Mouse (Mus musculus) hindbrain, embryonic 12.5 days (tissue): ENCODE data around the gene Trnt1. TPM values are rescaled to one million over a fixed set of nuclear protein-coding genes. Genes with fewer than 3 reads are reported as not detected.
A peak's percentile ranks its signal among the peaks of the same experiment; 100 is the strongest.

Experiments
- ATAC-seq: fragments of 200-750 bp; cut with Nextera tagmentation; 2 replicates; pipeline ENCODE4 v1.8.0; 2017; ENCODE audit warnings: moderate TSS enrichment; ENCODE audit not compliant: low FRiP score
- H3K27ac ChIP-seq: fragments of 300-500 bp; sonication (generic); 2 replicates; pipeline ENCODE4 v1.5.1; 2016; ENCODE audit warnings: mild to moderate bottlenecking
- H3K27me3 ChIP-seq: fragments of 300-500 bp; sonication (generic); 2 replicates; pipeline ENCODE4 v1.6.1; 2016; ENCODE audit warnings: mild to moderate bottlenecking
- H3K36me3 ChIP-seq: fragments of 300-500 bp; sonication (generic); 2 replicates; pipeline ENCODE4 v1.6.1; 2016; ENCODE audit warnings: mild to moderate bottlenecking
- H3K4me1 ChIP-seq: fragments of 300-500 bp; sonication (generic); 2 replicates; pipeline ENCODE4 v1.6.1; 2016
- H3K4me2 ChIP-seq: fragments of 300-500 bp; sonication (generic); replicated peaks from 2 replicates; pipeline ENCODE4 v1.6.1; 2016; ENCODE audit warnings: mild to moderate bottlenecking
- H3K4me3 ChIP-seq: fragments of 300-500 bp; sonication (generic); 2 replicates; pipeline ENCODE4 v1.5.1; 2016; ENCODE audit warnings: mild to moderate bottlenecking
- H3K9ac ChIP-seq: fragments of 300-500 bp; sonication (generic); 2 replicates; pipeline ENCODE4 v1.6.1; 2016; ENCODE audit warnings: mild to moderate bottlenecking, moderate library complexity
- H3K9me3 ChIP-seq: fragments of 300-500 bp; sonication (generic); replicated peaks from 2 replicates; pipeline ENCODE4 v1.6.1; 2016; ENCODE audit warnings: mild to moderate bottlenecking
- WGBS: fragments of 180-500 bp; shearing (Covaris S2); methylation state at CpG from one replicate; pipeline ENCODE4 v1.1.7; 2016; 5-methylcytosine and 5-hydroxymethylcytosine counted together
- polyA plus RNA-seq: library from polyadenylated mRNA; unstranded; fragments of >200 nt; fragmentation: Nextera tagmentation; extraction: Ambion mirVana; gene quantifications from 2 replicates; pipeline ENCODE4 v1.2.1, GENCODE M21; 2016

Trnt1 gene
- polyA plus RNA-seq, 1 experiment from 2014 or later: 63.8 TPM

- no peaks in the 10 kb centered on the region for H3K9me3 ChIP-seq
- H3K27me3 ChIP-seq: no peaks in the 10 kb centered on the region
- H3K4me2 ChIP-seq: no peak overlapping the region
- no peak overlapping the region for H3K27ac ChIP-seq
- no peak overlapping the region for H3K9ac ChIP-seq
- WGBS: 91% methylated on average over 10 of the region's 10 CpGs
- ATAC-seq: no peak
- peaks cover 46% of the 10 kb centered on the region for H3K36me3 ChIP-seq
- peaks cover 4% of the 10 kb centered on the region for H3K4me1 ChIP-seq
- H3K4me3 ChIP-seq: no peak overlapping the region
Observed at GRCm38 (mm10) chr6:106793621-106794020, 24.7 kb downstream of the Trnt1 start.

GRCm38 (mm10) chr6:106794094-106794814 lies 25.3 kb downstream of the Trnt1 start:
- H3K9me3 ChIP-seq: no peaks in the 10 kb centered on the region
- H3K4me2 ChIP-seq: no peak overlapping the region
- H3K9ac ChIP-seq: no peak overlapping the region
- ATAC-seq: no peak
- no peak overlapping the region for H3K27ac ChIP-seq
- H3K36me3 ChIP-seq: peaks cover 41% of the 10 kb centered on the region
- no peaks in the 10 kb centered on the region for H3K27me3 ChIP-seq
- WGBS: 90% methylated on average over 13 of the region's 13 CpGs
- H3K4me3 ChIP-seq: no peak overlapping the region
- H3K4me1 ChIP-seq: peaks cover 10% of the 10 kb centered on the region

- Histone ChIP-seq H3K9ac (peak within 1 kb of the TSS; percentile 82), H3K4me1 (peaks cover 12% of the 10 kb centered on the region), H3K9me3 (no peaks in the 10 kb centered on the region), H3K36me3 (peaks cover 5% of the 10 kb centered on the region), H3K4me2 (peak within 1 kb of the TSS; percentile 94), H3K27ac (no peak within 1 kb of the TSS), H3K4me3 (peak within 1 kb of the TSS; percentile 89), H3K27me3 (no peaks in the 10 kb centered on the region)
- WGBS: 2% methylated on average over 56 of the region's 57 CpGs
- peak; percentile 94 for ATAC-seq
Observed at GRCm38 (mm10) chr6:106799333-106800226, 30.7 kb downstream of the Trnt1 start, which contains the start of gene Crbn. TSS of gene Crbn (minus strand) at chr6:106800077.

GRCm38 (mm10) chr6:106800227-106800557 lies 31.3 kb downstream of the Trnt1 start:
- Histone ChIP-seq H3K9ac (no peak overlapping the region), H3K27me3 (no peaks in the 10 kb centered on the region), H3K9me3 (no peaks in the 10 kb centered on the region), H3K4me3 (peak overlapping the region; percentile 89), H3K36me3 (no peaks in the 10 kb centered on the region), H3K4me2 (peak overlapping the region; percentile 94; the same call in 1 of the 2 replicates), H3K27ac (no peak overlapping the region), H3K4me1 (peaks cover 12% of the 10 kb centered on the region)
- WGBS: 66% methylated on average over 5 of the region's 5 CpGs
- ATAC-seq: no peak

GRCm38 (mm10) chr6:106804904-106805303 lies 36.0 kb downstream of the Trnt1 start:
- no peaks in the 10 kb centered on the region for H3K4me1 ChIP-seq
- H3K4me3 ChIP-seq: no peak overlapping the region
- H3K27me3 ChIP-seq: no peaks in the 10 kb centered on the region
- ATAC-seq: peak; percentile 41
- 39% methylated on average over 2 of the region's 2 CpGs for WGBS
- no peak overlapping the region for H3K4me2 ChIP-seq
- H3K27ac ChIP-seq: no peak overlapping the region
- no peaks in the 10 kb centered on the region for H3K36me3 ChIP-seq
- no peaks in the 10 kb centered on the region for H3K9me3 ChIP-seq
- no peak overlapping the region for H3K9ac ChIP-seq

GRCm38 (mm10) chr6:106809161-106809560 lies 40.2 kb downstream of the Trnt1 start:
- 72% methylated on average over 2 of the region's 2 CpGs for WGBS
- no peaks in the 10 kb centered on the region for H3K4me1 ChIP-seq
- no peaks in the 10 kb centered on the region for H3K36me3 ChIP-seq
- H3K27ac ChIP-seq: no peak overlapping the region
- H3K27me3 ChIP-seq: no peaks in the 10 kb centered on the region
- no peak overlapping the region for H3K4me3 ChIP-seq
- H3K4me2 ChIP-seq: no peak overlapping the region
- H3K9ac ChIP-seq: no peak overlapping the region
- ATAC-seq: no peak
- H3K9me3 ChIP-seq: no peaks in the 10 kb centered on the region

- H3K4me3 ChIP-seq: no peak overlapping the region
- no peaks in the 10 kb centered on the region for H3K27me3 ChIP-seq
- 96% methylated on average over 3 of the region's 3 CpGs for WGBS
- H3K4me2 ChIP-seq: no peak overlapping the region
- no peak overlapping the region for H3K9ac ChIP-seq
- no peaks in the 10 kb centered on the region for H3K36me3 ChIP-seq
- no peak for ATAC-seq
- no peak overlapping the region for H3K27ac ChIP-seq
- no peaks in the 10 kb centered on the region for H3K9me3 ChIP-seq
- H3K4me1 ChIP-seq: no peaks in the 10 kb centered on the region
Observed at GRCm38 (mm10) chr6:106810686-106811085, 41.8 kb downstream of the Trnt1 start.

GRCm38 (mm10) chr6:106819246-106819645 lies 50.3 kb downstream of the Trnt1 start:
- Histone ChIP-seq H3K9ac (no peak overlapping the region), H3K27me3 (no peaks in the 10 kb centered on the region), H3K9me3 (no peaks in the 10 kb centered on the region), H3K4me1 (no peaks in the 10 kb centered on the region), H3K4me2 (no peak overlapping the region), H3K4me3 (no peak overlapping the region), H3K36me3 (no peaks in the 10 kb centered on the region), H3K27ac (no peak overlapping the region)
- no peak for ATAC-seq

- no peak for ATAC-seq
- H3K9me3 ChIP-seq: no peaks in the 10 kb centered on the region
- no peak overlapping the region for H3K4me2 ChIP-seq
- no peak overlapping the region for H3K4me3 ChIP-seq
- H3K27me3 ChIP-seq: no peaks in the 10 kb centered on the region
- no peaks in the 10 kb centered on the region for H3K36me3 ChIP-seq
- no peaks in the 10 kb centered on the region for H3K4me1 ChIP-seq
- 78% methylated on average over 3 of the region's 3 CpGs for WGBS
- no peak overlapping the region for H3K9ac ChIP-seq
- no peak overlapping the region for H3K27ac ChIP-seq
Observed at GRCm38 (mm10) chr6:106819906-106820305, 51.0 kb downstream of the Trnt1 start.

- no peak overlapping the region for H3K27ac ChIP-seq
- H3K36me3 ChIP-seq: no peaks in the 10 kb centered on the region
- H3K4me2 ChIP-seq: no peak overlapping the region
- H3K9me3 ChIP-seq: no peaks in the 10 kb centered on the region
- H3K4me3 ChIP-seq: no peak overlapping the region
- H3K4me1 ChIP-seq: no peaks in the 10 kb centered on the region
- H3K9ac ChIP-seq: no peak overlapping the region
- no peaks in the 10 kb centered on the region for H3K27me3 ChIP-seq
- no peak for ATAC-seq
Observed at GRCm38 (mm10) chr6:106820566-106820965, 51.6 kb downstream of the Trnt1 start.

GRCm38 (mm10) chr6:106822329-106822728 lies 53.4 kb downstream of the Trnt1 start:
- Histone ChIP-seq H3K27ac (no peak overlapping the region), H3K4me2 (no peak overlapping the region), H3K9me3 (no peaks in the 10 kb centered on the region), H3K36me3 (no peaks in the 10 kb centered on the region), H3K4me3 (no peak overlapping the region), H3K4me1 (no peaks in the 10 kb centered on the region), H3K9ac (no peak overlapping the region), H3K27me3 (no peaks in the 10 kb centered on the region)
- ATAC-seq: peak; percentile 67; the same call in 1 of the 2 replicates
- WGBS: 65% methylated on average over 1 of the region's 1 CpGs
